Mouse (Mus musculus) heart, postnatal 0 days (tissue): Measurements from ENCODE around the gene Pcdh8. TPM values are rescaled to one million over a fixed set of nuclear protein-coding genes. Genes with fewer than 3 reads are reported as not detected.

Source experiments
- ATAC-seq: fragments of 200-750 bp; cut with Nextera tagmentation; 2 replicates; pipeline ENCODE4 v1.8.0; 2017; ENCODE audit warnings: low read depth, moderate number of reproducible peaks, moderate library complexity; ENCODE audit not compliant: insufficient read depth
- DNase-seq: peaks from one replicate; pipeline ENCODE4 v3.0.0-alpha.2; 2016; ENCODE audit warnings: low spot score
- H3K27ac ChIP-seq: fragments of 300-500 bp; sonication (generic); 2 replicates; pipeline ENCODE4 v1.5.1; 2014; ENCODE audit warnings: low read depth, mild to moderate bottlenecking
- H3K27me3 ChIP-seq: fragments of 300-500 bp; sonication (generic); 2 replicates; pipeline ENCODE4 v1.6.1; 2014; ENCODE audit warnings: low read length, mixed read lengths; ENCODE audit not compliant: control insufficient read depth, insufficient read depth
- H3K36me3 ChIP-seq: fragments of 300-500 bp; sonication (generic); replicated peaks from 2 replicates; pipeline ENCODE4 v1.6.1; 2014; ENCODE audit warnings: low read length, mixed read lengths; ENCODE audit not compliant: control insufficient read depth, insufficient read depth
- H3K4me1 ChIP-seq: fragments of 300-500 bp; sonication (generic); 2 replicates; pipeline ENCODE4 v1.6.1; 2014; ENCODE audit warnings: antibody characterized with exemption; ENCODE audit not compliant: control insufficient read depth, insufficient read depth
- H3K4me2 ChIP-seq: fragments of 300-500 bp; sonication (generic); 2 replicates; pipeline ENCODE4 v1.6.1; 2014; ENCODE audit warnings: low read depth, mild to moderate bottlenecking, low read length, moderate library complexity
- H3K4me3 ChIP-seq: fragments of 300-500 bp; sonication (generic); 2 replicates; pipeline ENCODE4 v1.5.1; 2014; ENCODE audit warnings: low read depth, low read length
- H3K9ac ChIP-seq: fragments of 300-500 bp; sonication (generic); replicated peaks from 2 replicates; pipeline ENCODE4 v1.6.1; 2014; ENCODE audit warnings: low read depth, low read length, mixed read lengths
- H3K9me3 ChIP-seq: fragments of 300-500 bp; sonication (generic); replicated peaks from 2 replicates; pipeline ENCODE4 v1.6.1; 2016; ENCODE audit warnings: low read length; ENCODE audit not compliant: control insufficient read depth
- CTCF ChIP-seq: IDR thresholded peaks from 2 replicates; pipeline ENCODE4 v1.5.1; 2016; ENCODE audit warnings: antibody characterized with exemption, control low read depth, low read depth
- EP300 ChIP-seq: IDR thresholded peaks from 2 replicates; pipeline ENCODE4 v1.6.1; 2016; ENCODE audit warnings: antibody characterized with exemption, low read depth
- WGBS: fragments of 180-500 bp; shearing (Covaris S2); extraction: QIAGEN DNeasy Blood & Tissue Kit; methylation state at CpG from one replicate; pipeline ENCODE4 v1.1.7; 2014; 5-methylcytosine and 5-hydroxymethylcytosine counted together
- polyA plus RNA-seq: library from polyadenylated mRNA; unstranded; fragments of >200 nt; fragmentation: Nextera tagmentation; extraction: Ambion mirVana; gene quantifications from 2 replicates; pipeline ENCODE4 v1.2.1, GENCODE M21; 2015
- total RNA-seq: library from RNA; depleted of rRNA; stranded (reverse); fragments of >200 nt; gene quantifications from 2 replicates; pipeline ENCODE4 v1.2.3, GENCODE M21; 2014; ENCODE audit warnings: low replicate concordance

Pcdh8 gene
- total and polyA plus RNA-seq, 2 experiments from 2014 or later: 0.14 TPM; not detected in 1

GRCm38 (mm10) chr14:79787918-79788317 is 16.8 kb upstream of the Pcdh8 start:
- H3K27me3 ChIP-seq: no peaks in the 10 kb centered on the region
- TF ChIP-seq CTCF (no peak), EP300 (no peak)
- 75% methylated on average over 6 of the region's 6 CpGs for WGBS

GRCm38 (mm10) chr14:79785400-79785799 is 14.3 kb upstream of the Pcdh8 start:
- 46% methylated on average over 4 of the region's 4 CpGs for WGBS
- no peak overlapping the region for H3K27ac ChIP-seq
- H3K4me2 ChIP-seq: no peak overlapping the region
- ATAC-seq (no peak), DNase-seq (no peak)
- H3K27me3 ChIP-seq: no peaks in the 10 kb centered on the region
- no peaks in the 10 kb centered on the region for H3K9me3 ChIP-seq
- H3K4me1 ChIP-seq: no peaks in the 10 kb centered on the region
- H3K9ac ChIP-seq: no peak overlapping the region
- TF ChIP-seq CTCF (no peak), EP300 (no peak)
- no peaks in the 10 kb centered on the region for H3K36me3 ChIP-seq
- H3K4me3 ChIP-seq: no peak overlapping the region

More at GRCm38 (mm10) chr14:79787918-79788317, 16.8 kb upstream of the Pcdh8 start:
- no peaks in the 10 kb centered on the region for H3K36me3 ChIP-seq
- ATAC-seq: no peak
- H3K4me2 ChIP-seq: no peak overlapping the region
- H3K27ac ChIP-seq: no peak overlapping the region
- H3K9me3 ChIP-seq: no peaks in the 10 kb centered on the region
- H3K4me3 ChIP-seq: no peak overlapping the region
- no peak overlapping the region for H3K9ac ChIP-seq
- DNase-seq: no peak
- H3K4me1 ChIP-seq: no peaks in the 10 kb centered on the region

DNA sequence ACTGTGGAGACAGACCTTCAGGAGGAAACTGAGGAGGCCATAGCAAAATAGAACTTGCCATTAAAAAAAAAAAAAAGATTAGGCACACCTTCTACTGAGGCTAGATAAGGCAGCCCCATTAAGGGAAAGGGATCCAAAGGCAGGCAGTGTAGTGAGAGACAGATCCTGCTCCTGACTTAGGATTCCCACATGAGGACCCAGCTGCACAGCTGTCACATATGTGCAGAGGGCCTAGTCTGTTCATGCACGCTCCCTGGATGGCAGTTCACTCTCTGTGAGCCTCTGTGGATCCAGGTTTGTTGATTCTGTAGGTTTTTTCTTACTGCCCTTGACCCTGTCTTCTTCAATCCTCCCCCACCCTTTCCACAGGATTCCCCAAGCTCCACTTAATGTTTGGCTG is 9.8 kb upstream of the Pcdh8 start:
- no peaks in the 10 kb centered on the region for H3K9me3 ChIP-seq
- no peak for ATAC-seq
- WGBS: 60% methylated on average over 1 of the region's 1 CpGs
- H3K9ac ChIP-seq: no peak overlapping the region
- H3K4me3 ChIP-seq: no peak overlapping the region
- no peaks in the 10 kb centered on the region for H3K4me1 ChIP-seq
- H3K4me2 ChIP-seq: no peak overlapping the region
- DNase-seq: no peak
- no peaks in the 10 kb centered on the region for H3K36me3 ChIP-seq
- TF ChIP-seq EP300: no peak
- no peak for TF ChIP-seq CTCF
- no peak overlapping the region for H3K27ac ChIP-seq
- peaks cover 14% of the 10 kb centered on the region; the same call in 1 of the 2 replicates for H3K27me3 ChIP-seq

DNA sequence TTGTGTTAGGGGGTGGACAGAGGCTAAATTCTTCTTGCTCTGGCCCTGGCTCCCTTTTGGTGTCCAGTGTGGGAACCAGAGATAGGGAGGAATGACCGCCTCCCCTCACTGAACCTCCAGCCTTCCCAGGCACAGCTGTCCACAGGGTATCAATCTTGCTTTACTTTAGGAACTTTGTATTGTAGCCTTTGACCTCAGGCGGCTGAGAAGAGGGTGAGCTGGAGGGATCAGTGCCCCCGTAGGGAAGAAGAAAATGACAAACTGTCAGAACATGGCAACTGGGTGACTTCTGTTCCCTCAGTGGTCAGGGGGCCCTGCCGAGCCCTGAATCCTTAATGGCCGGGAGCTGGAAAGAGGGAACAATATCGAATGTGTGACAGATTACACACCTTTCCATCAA is 9.2 kb upstream of the Pcdh8 start:
- no peak for TF ChIP-seq CTCF
- TF ChIP-seq EP300: no peak
- no peak overlapping the region for H3K27ac ChIP-seq
- H3K4me3 ChIP-seq: no peak overlapping the region
- no peaks in the 10 kb centered on the region for H3K36me3 ChIP-seq
- H3K9ac ChIP-seq: no peak overlapping the region
- no peaks in the 10 kb centered on the region for H3K9me3 ChIP-seq
- H3K4me1 ChIP-seq: no peaks in the 10 kb centered on the region
- no peak for DNase-seq
- no peak for ATAC-seq
- H3K27me3 ChIP-seq: peaks cover 19% of the 10 kb centered on the region
- 35% methylated on average over 6 of the region's 6 CpGs for WGBS
- H3K4me2 ChIP-seq: no peak overlapping the region

DNA sequence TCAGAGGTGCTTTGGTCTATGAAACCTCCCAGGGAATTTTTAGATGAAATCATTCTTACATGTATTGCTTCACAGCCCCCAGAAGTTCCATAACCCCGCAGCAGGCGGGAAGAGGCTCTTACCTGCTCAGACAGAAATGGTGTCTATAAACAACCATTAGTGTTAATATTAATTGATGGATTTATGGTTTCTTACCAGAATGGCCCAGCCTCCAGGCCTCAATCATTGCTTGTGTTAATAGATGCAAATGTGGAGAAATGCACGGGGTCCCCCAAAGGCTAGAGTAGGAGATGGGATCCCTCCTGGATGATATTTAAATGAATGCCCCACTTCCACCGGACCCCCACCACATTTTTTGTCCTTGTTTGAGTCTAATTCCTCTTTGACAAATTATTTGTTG is 8.7 kb upstream of the Pcdh8 start:
- Histone ChIP-seq H3K27me3 (peaks cover 24% of the 10 kb centered on the region), H3K9ac (no peak overlapping the region), H3K27ac (no peak overlapping the region), H3K9me3 (no peaks in the 10 kb centered on the region), H3K36me3 (no peaks in the 10 kb centered on the region), H3K4me3 (no peak overlapping the region), H3K4me1 (no peaks in the 10 kb centered on the region), H3K4me2 (no peak overlapping the region)
- no peak for ATAC-seq
- WGBS: 63% methylated on average over 4 of the region's 4 CpGs
- DNase-seq: no peak
- no peak for TF ChIP-seq CTCF
- no peak for TF ChIP-seq EP300
